Mouse (Mus musculus) MEL (cell line): ENCODE measurements around the gene Rbbp6.

ENCODE experiments used
- CTCF ChIP-seq, 3 experiments: IDR thresholded peaks in 2 of 3; conservative IDR thresholded peaks in 1 of 3; 2 replicates each; pipeline ENCODE4 v1.5.1; 2011 to 2012; ENCODE audit warnings: low read length in 3 of 3, low read depth in 2 of 3, mild to moderate bottlenecking in 2 of 3, improper control_type of control experiment in 1 of 3, inconsistent platforms in 1 of 3, mixed read lengths in 1 of 3, moderate library complexity in 1 of 3; ENCODE audit not compliant: control insufficient read depth in 1 of 3, insufficient read depth in 1 of 3, poor library complexity in 1 of 3, severe bottlenecking in 1 of 3
- E2F4 ChIP-seq: IDR thresholded peaks from 2 replicates; pipeline ENCODE4 v1.6.1; 2011; ENCODE audit warnings: low read depth, low read length, improper control_type of control experiment, borderline replicate concordance
- MAZ ChIP-seq: IDR thresholded peaks from 2 replicates; pipeline ENCODE4 v1.6.1; 2012; ENCODE audit warnings: low read depth, mild to moderate bottlenecking, inconsistent platforms, low read length, improper control_type of control experiment
- POLR2A ChIP-seq, 2 experiments: IDR thresholded peaks; 2 replicates each; pipeline ENCODE4 v1.6.1; 2011 to 2012; ENCODE audit warnings: low read length in 2 of 2, mild to moderate bottlenecking in 2 of 2, control low read depth in 1 of 2, improper control_type of control experiment in 1 of 2, low read depth in 1 of 2, moderate library complexity in 1 of 2; ENCODE audit not compliant: control insufficient read depth in 1 of 2, insufficient read depth in 1 of 2, poor library complexity in 1 of 2
- ZNF384 ChIP-seq: IDR thresholded peaks from 2 replicates; pipeline ENCODE4 v1.6.1; 2012; ENCODE audit warnings: low read depth, mild to moderate bottlenecking, inconsistent platforms, low read length, improper control_type of control experiment

- TF ChIP-seq POLR2A (IDR thresholded peaks at IDR 0.05; ENCODE audit: control insufficient read depth in 1 of 2, insufficient read depth in 1 of 2, low read depth in 1 of 2, low read length in 2 of 2, poor library complexity in 1 of 2) (no peak), CTCF (IDR thresholded peaks at IDR 0.05 in 2 of 3, conservative IDR thresholded peaks at IDR 0.05 in 1 of 3; ENCODE audit: control insufficient read depth in 1 of 3, insufficient read depth in 1 of 3, low read depth in 2 of 3, low read length in 3 of 3, poor library complexity in 1 of 3, severe bottlenecking in 1 of 3) (no peak), MAZ (no peak), ZNF384 (no peak), E2F4 (no peak)
These were observed 37.7 kb downstream of the Rbbp6 start for GRCm38 (mm10) chr7:123003207-123003606.
